Mouse (Mus musculus) MEL (cell line): ENCODE data around the gene Arhgap18.

Experiments used
- BHLHE40 ChIP-seq: IDR thresholded peaks from 2 replicates; pipeline ENCODE4 v1.6.1; 2012; ENCODE audit warnings: low read depth, mild to moderate bottlenecking, inconsistent platforms, low read length, improper control_type of control experiment, borderline replicate concordance
- CTCF ChIP-seq, 3 experiments: IDR thresholded peaks in 2 of 3; conservative IDR thresholded peaks in 1 of 3; 2 replicates each; pipeline ENCODE4 v1.5.1; 2011 to 2012; ENCODE audit warnings: low read length in 3 of 3, low read depth in 2 of 3, mild to moderate bottlenecking in 2 of 3, improper control_type of control experiment in 1 of 3, inconsistent platforms in 1 of 3, mixed read lengths in 1 of 3, moderate library complexity in 1 of 3; ENCODE audit not compliant: control insufficient read depth in 1 of 3, insufficient read depth in 1 of 3, poor library complexity in 1 of 3, severe bottlenecking in 1 of 3
- MEF2A ChIP-seq: IDR thresholded peaks from 2 replicates; pipeline ENCODE4 v1.6.1; 2014; ENCODE audit warnings: low read depth, mild to moderate bottlenecking, inconsistent platforms, low read length, improper control_type of control experiment; ENCODE audit not compliant: poor library complexity, insufficient replicate concordance, severe bottlenecking; ENCODE audit errors: extremely low read depth
- MYC ChIP-seq: IDR thresholded peaks from 2 replicates; pipeline ENCODE4 v1.6.1; 2011; ENCODE audit warnings: low read depth, mild to moderate bottlenecking, low read length, improper control_type of control experiment, moderate library complexity
- POLR2AphosphoS2 ChIP-seq: IDR thresholded peaks from 2 replicates; pipeline ENCODE4 v1.6.1; 2011; ENCODE audit warnings: low read length, improper control_type of control experiment

DNA sequence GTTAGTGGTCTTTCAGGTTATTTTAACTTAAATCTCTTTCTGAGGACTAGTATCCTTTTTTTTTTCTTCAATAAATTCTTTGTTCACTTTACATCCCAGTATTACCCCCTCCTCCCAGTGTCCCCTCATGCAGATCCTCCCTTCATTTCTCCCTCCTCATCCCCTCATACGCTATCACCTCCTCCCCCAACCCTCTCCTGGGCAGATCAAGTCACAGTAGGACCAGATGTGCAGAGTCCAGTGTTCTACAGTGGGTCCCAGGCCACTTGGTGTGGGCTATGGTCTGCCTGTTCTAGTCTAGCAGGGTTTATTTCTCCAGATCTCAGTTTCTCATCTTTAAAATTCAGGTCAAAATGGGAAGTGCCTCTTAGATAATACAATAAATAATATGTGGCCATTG is 67.7 kb downstream of the Arhgap18 start:
- TF ChIP-seq POLR2AphosphoS2 (no peak), MEF2A (no peak), CTCF (IDR thresholded peaks at IDR 0.05 in 2 of 3, conservative IDR thresholded peaks at IDR 0.05 in 1 of 3; ENCODE audit: control insufficient read depth in 1 of 3, insufficient read depth in 1 of 3, low read depth in 2 of 3, low read length in 3 of 3, poor library complexity in 1 of 3, severe bottlenecking in 1 of 3) (no peak), BHLHE40 (no peak), MYC (no peak)
